Mouse (Mus musculus): ENCODE data around the gene Gm49320. TPM values are rescaled to one million over a fixed set of nuclear protein-coding genes. Genes with fewer than 3 reads are reported as not detected.

Gm49320 gene
- polyA plus RNA-seq (2015; fragmentation: Nextera tagmentation; extraction: Ambion mirVana), result 0.21 and 0.26 TPM in 2 replicates

DNA sequence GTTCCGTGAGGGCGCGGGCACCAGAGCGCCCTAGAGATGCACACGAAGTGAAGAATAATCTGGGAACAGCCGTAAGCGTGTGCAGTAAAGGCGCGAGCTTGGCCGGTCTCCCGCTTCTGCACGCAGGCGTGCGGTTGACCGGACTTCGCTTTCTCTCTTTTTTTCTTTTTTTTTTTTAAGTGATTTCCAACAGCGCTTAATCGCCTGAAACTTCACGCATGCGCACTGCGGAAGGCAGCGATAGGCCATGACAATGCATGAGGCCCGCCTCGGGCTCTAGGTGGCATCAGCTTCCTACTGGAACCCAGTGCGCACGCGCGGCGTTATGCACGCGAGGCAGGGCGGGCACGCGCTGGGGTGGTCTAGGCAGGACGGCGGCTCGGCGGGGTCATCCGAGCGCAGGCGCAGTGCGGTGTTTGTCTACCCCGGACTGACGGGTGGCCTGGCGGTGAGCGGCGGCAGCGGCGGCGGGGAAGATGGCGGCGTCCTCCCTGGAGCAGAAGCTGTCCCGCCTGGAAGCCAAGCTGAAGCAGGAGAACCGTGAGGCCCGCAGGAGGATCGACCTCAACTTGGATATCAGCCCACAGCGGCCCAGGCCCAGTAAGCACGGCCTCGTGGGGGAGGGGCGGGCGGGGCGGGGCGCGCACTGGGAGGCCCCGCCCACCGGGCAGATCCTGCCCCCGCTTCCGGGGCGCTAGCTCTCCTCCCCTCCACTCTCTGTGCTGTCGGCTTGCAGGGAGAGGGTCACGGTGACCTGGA lies at the start of gene Gm49320, which contains the start of gene Map2k7:
Gene Gm49320 (plus strand): TSS at position 432 of the 759 bp plus-strand sequence.
Gene Map2k7 (plus strand): TSS at position 307 of the 759 bp plus-strand sequence.
- DNase-seq (ENCODE audit: low spot score), result peak; percentile 100

DNA sequence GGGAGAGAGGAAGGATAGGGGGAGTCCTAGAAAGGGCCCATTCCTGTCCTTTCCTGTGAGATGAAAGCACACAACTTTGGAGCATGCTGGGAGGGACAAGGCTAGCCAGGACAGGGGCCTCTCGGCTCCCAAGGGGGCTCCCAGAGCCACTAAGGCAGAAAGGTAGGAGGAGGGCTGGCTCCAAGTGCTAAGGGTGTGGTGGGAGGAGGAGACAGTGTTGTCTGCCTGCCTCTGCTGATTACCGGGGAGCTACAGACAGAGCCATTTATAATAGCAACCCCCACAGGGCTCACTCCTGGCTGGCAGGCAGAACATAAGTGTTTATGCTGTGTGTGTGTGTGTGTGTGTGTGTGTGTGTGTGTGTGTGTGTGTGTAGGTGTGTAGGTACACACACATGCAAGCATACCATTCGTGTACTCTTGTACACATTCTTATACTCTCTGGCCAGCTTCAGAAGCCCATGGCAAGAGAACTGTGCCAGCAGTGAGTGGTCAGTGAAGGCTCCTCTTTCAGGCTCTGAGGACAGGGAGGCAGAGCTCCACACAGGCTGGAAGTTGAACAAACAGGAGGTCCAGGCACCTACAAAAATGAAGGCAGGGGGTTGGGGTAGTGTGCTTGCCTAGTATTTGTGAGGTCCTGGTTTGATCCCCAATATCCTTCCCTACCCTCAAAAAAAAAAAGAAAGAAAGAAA lies 49.5 kb upstream of the Gm49320 start:
- no peak for DNase-seq (ENCODE audit: low spot score)

DNA sequence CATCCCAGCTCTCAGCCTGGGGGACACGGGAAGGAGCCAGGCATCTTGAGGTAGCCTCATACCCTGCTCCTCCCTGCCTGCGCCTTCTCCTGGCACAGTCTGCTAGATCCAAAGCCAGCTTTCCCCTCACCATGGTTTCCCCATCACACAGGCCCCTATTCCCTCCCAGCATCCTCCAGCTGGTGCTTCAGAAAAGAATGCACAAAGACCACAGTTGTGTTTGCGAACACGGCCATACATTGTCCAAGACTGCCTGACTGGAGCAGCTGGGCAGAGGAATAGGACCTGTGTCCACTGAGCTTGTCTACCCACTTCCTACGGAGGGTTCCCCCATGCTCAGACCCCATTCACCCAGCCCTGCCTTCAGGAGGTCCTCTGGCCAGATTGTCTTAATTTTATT lies 46.4 kb upstream of the Gm49320 start:
- DNase-seq (ENCODE audit: low spot score), result no peak

DNA sequence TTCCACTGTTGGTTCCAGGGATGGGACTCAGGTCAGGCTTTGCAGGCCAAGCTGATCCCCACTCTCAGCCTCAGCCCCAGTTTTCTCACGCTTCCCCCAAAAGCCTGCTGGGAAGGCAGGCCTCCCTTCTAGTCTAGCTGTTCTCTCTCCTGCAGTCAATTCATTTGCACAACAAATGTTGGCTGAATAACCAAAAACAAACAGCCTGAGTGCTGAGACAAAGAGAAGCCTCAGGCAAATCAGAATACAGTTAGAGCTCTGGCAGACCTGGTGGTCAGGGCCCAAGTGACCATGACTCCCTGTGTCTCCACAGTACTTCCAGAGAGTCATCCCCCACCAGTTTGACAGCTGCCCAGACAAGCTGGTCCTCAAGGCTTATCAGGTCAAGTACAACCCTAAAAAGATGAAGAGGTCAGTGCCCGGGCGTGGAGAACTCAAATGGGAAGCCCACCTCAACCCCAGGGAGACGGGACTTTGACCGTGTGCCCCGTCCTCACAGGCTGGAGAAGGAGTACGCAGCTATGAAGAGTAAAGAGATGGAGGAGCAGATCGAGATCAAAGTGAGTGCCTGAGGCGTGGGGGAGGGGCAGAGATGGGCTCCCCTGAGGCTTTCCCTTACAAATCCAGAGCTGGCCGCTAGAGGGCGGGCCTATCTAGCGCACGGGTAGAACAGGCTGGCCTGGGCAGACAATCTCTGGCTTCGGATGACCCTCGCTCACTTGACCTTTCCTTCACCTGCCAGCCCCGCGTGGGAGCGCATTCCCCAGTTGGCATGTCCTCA lies 45.7 kb upstream of the Gm49320 start:
- DNase-seq (ENCODE audit: low spot score), result peak; percentile 84

DNA sequence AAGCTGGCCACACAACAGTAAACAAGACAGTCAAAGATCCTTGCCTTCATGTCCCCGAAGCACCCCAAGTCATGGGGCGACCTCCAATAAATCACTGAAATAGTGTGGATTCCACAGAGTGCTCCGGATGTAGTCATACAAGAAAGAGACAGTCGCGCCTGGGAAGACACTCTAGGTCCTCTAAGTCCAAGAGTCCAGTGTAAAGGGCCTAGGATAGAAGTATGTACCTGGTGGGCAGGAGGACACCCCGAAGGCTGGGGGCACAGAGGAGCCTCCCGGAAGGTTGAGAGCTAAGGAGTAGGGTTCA lies 45.1 kb upstream of the Gm49320 start:
- DNase-seq (ENCODE audit: low spot score), result no peak

DNA sequence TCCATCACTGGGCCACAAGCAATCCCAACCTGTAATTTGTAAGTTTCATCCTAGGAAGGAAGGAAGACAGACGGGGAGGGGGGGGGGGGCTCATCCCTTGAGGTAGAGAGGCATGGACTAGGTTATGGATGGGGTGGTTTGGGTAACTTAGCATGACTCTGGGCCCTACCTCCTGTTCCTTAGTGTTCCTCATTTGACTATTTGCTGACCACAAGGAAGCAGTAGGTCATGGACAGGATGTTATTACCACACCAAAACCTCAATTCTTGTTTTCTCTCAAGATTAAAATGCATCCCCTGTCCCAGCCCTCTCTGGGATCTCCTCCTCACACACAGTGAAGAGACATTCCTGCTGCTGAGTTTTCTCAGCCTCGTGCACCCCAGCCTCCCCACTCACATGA lies 37.3 kb upstream of the Gm49320 start:
- DNase-seq (ENCODE audit: low spot score), result no peak

DNA sequence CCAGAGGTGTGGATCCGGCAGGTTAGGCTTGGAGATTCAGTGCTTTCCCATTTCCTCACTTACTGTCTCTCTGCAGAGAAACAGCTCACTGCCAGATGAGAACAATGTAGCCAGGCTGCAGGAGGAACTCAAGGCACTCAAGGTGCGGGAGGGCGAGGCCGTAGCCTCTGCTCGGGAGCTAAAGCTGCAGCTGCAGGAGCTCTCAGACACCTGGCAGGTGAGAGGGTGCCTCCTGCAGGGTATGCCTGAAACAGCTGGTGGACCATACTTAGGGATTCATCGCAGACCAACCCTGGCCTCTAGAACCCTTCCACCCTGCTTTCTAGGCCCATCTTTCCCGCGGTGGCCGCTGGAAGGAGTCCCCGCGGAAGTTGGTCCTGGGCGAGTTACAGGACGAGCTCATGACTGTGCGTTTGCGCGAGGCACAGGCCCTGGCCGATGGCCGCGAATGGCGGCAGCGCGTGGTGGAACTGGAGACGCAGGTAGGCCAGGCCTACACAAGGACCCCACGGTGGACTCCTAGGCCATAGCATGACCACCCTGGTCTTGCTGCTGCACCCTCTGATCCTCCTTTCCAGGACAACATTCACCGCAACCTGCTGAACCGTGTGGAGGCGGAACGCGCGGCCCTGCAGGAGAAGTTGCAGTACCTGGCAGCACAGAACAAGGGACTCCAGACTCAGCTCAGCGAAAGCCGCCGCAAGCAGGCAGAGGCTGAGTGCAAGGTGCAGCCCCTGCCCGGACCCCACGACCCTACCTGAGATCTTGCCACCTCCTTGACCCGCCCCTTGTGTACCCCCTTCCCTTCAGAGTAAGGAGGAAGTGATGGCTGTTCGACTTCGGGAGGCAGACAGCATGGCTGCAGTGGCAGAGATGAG lies 33.2 kb upstream of the Gm49320 start:
- no peak for DNase-seq (ENCODE audit: low spot score)

DNA sequence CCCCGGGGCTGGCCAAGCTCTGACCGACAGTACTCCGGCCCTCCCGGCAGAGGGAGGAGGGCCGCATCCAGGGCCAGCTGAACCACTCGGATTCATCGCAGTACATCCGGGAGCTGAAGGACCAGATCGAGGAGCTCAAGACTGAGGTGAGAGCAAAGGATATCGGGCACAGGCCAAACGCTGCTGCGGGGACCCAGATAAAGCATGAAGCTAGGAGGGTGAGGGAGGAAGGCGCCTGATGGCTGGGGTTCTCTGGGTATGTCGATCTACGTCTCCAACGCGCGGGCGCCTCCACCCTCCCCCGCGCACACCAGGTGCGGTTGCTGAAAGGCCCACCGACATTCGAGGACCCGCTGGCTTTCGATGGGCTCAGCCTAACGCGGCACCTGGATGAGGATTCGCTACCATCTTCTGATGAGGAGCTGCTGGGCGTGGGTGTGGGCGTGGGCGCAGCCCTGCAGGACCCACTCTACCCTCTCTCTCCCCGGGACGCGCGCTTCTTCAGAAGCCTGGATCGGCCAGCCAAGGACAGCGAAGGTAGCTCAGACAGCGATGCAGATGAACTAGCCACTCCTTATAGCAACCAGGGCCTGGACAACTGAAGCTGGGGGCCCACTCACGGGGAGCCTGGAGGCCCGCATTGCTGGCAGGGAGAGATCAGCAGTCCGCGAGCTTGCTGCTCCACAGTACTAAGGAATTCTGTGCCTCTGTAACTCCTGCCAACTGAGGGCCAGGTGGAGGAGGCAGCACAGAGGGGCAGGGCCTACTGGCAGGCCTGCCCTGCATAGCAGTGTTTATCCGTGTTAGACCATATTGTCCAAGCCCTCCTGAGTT lies 32.3 kb upstream of the Gm49320 start:
- no peak for DNase-seq (ENCODE audit: low spot score)

DNA sequence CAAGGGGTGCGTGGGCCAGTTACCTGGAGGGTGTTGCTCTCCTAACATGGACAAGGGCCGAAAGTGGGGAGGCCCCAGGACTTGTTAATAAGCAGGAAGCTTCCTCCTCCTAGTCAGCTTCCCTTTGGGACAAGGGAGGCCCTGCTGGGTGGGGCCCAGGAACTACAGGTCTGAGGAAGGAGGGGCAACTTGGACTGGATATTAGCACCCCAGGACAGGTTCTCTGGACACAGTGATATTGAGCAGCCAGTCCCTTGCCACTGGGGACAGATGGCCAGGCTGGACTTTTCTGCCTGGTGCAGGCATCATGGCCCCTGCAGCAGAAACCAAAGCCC lies 31.7 kb upstream of the Gm49320 start:
- no peak for DNase-seq (ENCODE audit: low spot score)

DNA sequence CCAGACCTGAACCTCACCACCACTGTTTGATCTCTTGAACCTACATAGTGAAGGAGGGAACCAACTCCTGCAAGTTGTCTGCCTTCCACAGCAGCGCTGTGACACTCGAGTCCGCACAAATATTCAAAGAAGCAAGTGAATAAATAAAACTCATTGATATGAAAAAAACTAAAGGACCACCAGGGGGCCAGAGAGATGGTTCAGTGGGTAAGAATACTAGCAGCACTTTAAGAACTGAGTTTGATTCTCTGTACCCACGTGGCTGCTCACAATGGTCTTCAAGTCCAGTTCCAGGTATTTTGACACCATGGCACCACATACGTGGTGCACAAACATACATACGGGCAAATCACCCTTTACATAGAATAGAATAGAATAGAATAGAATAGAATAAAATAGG lies 27.6 kb upstream of the Gm49320 start:
- no peak for DNase-seq (ENCODE audit: low spot score)

DNA sequence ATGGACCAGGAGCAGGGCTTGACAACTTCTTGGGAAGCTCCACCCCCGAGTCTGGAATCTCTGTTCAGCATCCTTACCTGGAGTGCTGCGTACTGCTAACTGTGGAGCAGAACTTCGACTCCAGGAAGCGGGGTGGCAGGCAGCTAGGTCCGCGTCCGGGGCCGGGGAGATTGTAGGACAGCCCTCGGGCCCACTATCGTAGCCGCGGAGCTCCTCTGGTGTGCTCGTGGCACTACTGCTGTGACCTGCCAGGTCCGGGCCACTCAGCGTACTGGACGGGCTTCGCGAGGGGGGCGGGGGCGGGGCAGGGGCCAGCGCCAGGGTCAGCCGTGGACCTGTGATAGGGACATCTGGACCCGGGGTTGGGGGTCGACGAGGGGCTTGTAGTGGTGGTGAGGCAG lies 25.9 kb upstream of the Gm49320 start:
- DNase-seq (ENCODE audit: low spot score), result no peak

DNA sequence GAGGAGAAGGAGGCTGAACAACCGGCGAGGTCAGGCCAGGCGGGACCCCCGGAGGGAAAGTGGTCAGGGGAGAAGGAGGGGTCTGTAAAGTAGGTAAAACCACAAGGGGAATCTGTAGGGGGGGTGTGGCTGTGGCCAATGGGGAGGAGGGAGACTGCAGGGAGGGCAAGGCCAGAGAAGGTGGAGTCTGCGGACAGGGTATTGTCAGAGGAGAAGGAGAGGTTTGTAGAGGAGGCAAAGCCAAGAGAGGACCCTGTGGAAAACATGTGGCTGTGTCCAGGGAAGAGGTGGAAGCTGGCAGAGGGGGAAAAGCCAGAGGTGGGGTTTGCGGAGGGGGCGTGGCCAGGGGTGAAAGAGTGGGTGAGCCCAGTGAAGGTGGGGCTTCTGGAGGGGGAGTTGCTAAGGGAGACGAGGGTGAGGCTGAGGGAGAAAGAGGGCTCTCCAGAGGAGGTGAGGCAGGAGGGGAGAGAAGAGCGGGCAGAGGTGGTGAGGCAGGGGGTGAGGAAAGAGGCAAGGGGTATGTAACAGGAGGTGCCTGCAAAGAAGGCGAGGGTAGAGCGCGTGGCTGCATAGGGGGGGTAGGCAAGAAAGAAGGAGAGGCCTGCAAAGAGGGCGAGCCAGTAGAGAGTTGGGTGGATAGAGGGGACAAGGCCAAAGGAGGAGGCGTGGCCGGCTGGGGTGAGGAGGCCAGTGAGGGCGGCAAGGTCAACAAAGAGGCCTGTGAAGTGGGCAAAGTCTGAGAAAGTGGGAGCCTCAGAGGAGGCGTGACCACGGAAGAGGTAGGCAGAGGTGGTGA lies 25.3 kb upstream of the Gm49320 start:
- peak; percentile 35 for DNase-seq (ENCODE audit: low spot score)

DNA sequence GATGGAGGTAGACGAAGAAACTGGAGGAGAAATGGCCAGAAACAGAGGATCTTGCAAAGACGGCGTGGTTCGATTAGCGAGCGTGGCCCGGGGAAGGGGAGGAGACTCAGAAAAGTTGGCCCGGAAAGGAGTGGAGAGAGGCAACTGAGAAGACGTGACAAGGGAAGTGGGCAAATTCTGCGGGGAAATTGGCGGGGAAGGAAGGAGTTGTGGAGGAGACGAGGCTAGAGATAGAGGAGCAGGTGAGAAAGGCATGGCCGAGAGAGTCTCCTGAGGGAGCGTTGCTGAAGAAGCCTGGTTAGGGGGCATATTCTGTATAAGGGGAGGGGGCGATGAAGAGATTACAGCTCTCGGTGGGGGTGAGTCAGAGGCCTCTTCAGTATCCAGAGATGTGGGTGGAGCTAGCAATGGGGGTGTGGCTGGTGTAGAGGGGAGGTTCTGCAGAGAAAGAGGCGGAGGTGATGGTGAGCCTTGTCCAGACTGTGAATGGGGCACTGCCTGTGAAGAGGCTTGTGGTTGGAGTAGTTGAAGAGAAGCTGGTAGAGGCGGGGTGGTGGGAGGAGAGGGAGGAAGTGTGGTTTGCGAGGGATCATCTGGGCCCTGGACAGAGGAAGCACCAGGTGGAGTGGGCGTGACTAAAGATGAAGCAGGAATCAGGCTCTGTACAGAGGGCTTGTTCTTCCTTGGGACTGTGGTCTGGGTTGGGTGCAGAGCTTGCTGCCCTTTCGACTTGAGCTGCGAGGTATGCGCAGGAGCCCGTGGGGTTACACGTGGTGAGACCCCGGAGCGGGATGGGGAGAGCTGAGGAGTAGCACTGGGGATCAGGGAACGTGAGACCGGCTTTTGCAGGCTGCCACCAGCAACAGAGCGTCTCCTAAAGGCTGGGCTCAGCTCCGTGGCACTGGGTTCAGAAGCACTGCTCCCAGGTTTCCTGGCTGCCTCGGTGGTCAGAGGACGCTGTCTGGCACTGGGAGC lies 24.4 kb upstream of the Gm49320 start:
- peak; percentile 57 for DNase-seq (ENCODE audit: low spot score)

DNA sequence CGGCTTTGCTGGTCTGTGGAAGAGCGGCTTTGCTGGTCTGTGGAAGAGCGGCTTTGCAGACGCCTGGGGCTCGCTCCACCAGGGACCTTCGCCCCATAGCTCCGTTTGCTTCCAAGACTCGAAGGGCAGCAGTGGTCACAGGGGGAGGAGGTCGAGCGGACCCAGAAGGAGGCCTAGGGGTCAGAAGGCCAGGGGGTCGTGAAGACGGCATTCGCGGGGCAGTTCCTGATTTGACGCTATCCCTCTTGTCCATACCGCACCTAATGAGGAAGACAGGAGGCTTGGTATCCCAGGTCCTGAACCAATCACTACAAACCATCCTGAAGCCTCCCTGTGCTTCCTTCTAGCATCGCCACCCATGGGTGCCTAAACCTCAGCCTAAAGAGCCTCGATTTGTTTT lies 22.4 kb upstream of the Gm49320 start:
- DNase-seq (ENCODE audit: low spot score), result no peak

DNA sequence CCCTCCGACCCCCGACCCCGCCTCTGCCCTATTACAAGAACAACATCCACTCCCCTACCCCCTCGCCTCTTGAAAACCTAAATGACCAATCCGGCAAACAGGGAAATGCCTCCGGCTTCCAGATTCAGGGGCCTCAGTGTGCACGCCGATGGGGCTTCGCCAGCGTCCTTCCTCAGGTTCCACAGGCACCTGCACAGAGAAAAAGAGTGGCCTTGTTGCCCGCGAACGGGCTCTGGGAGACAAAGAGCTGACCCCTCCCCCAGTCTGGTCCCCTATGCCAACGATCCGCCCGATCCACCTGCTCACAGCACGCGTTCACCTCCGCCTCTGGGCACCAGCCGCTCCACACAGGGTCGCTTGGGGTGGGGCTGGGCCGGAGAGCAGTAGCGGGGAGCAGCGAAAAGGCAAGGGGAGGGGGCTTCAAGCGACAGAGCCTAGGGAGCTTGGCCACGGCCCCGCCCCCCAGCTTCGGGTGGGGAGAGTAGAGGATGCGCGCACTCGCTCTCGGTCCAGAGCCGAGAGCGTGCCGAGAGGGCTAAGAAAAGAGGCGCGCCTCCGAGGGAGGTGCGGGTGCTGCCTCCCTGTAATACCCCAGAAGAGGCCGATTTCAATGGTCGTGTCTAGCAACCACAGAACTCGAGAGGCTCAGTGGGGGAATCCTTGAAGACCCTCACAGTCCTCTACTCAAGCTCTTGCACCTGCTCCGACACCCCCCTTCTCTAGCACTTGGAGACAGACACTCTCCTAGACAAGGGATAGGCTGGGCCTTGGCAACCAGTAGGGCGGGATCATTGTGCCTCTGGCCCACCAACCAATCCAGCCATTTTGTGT lies 21.7 kb upstream of the Gm49320 start, which contains the start of gene Prr36:
Gene Prr36 (minus strand): TSS at position 669 of the 831 bp plus-strand sequence.
- no peak for DNase-seq (ENCODE audit: low spot score)

DNA sequence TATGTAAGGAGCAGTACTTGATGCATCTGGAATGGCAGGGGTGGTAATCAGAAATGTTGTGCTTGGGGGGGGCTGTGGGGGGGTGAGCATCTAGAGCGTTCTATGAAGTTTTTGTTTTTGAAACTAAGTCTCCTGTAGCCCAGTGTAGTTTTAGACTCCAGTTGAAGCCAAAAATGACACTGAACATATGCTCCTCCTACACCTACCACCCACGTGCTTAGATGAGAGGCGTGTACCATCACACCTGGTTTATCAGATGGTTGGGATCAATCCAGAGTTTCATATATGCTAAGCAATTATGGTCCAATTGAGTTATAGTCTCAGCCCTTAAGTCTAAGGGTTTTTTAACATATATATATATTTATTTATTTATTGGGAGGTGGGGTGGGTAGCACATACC lies 19.0 kb upstream of the Gm49320 start:
- no peak for DNase-seq (ENCODE audit: low spot score)

DNA sequence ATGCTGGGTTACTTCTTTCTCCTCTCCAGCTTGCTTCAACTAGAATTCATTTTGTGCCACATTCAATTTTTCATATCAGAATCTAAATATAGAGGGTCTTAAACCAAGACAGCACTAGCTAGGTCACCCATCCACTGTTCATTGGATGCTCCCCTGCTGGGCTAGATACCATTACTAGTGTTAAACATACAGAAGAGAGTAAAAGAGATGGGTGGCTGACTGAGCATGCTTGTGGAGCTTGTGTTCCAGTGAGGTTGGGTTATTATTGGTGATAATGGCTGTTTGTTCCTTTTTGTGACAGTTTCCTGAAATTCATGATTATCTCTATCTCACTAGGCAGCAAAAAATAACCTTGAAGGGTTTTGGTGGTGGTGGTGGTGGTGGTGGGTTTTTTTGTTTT lies 16.6 kb upstream of the Gm49320 start:
- no peak for DNase-seq (ENCODE audit: low spot score)
